In genomic region chr1:76980498-76981152, GRCm38 (mm10) we compare ENCODE assay signal across 11 mouse cellular contexts.
"Had no signal": no experiment of that assay in that cellular context is flagged by ENCODE, and none has a peak within 500 bp of the region (broad histone marks: within the 10 kb centered on the region; RNA-seq: fewer than 3 reads in every experiment).

No protein-coding gene starts in this region.

- H3K27ac ChIP-seq: kidney, postnatal 0 days; limb, embryonic 12.5 days; liver, embryonic 14.5 days; midbrain, embryonic 15.5 days; neural tube, embryonic 12.5 days; stomach, postnatal 0 days had no signal

- H3K9me3 ChIP-seq: limb, embryonic 12.5 days; midbrain, embryonic 15.5 days; neural tube, embryonic 12.5 days had no signal

- ATAC-seq: midbrain, embryonic 15.5 days had no signal

- H3K4me2 ChIP-seq: limb, embryonic 12.5 days; midbrain, embryonic 15.5 days; neural tube, embryonic 12.5 days had no signal

- H3K4me1 ChIP-seq: midbrain, embryonic 15.5 days had no signal

- DNase-seq: kidney, adult 9 months; kidney, postnatal 36 days; layer of hippocampus, adult 9-11 months; layer of hippocampus, postnatal 36 days; lung, adult 18-20 months had no signal

- H3K4me3 ChIP-seq: limb, embryonic 12.5 days; midbrain, embryonic 15.5 days; neural tube, embryonic 12.5 days had no signal

- H3K36me3 ChIP-seq: limb, embryonic 12.5 days; midbrain, embryonic 15.5 days; neural tube, embryonic 12.5 days had no signal

- H3K9ac ChIP-seq: limb, embryonic 12.5 days; liver, embryonic 14.5 days; midbrain, embryonic 15.5 days; neural tube, embryonic 12.5 days had no signal

- H3K27me3 ChIP-seq: limb, embryonic 12.5 days; midbrain, embryonic 15.5 days; neural tube, embryonic 12.5 days had no signal
